Mouse (Mus musculus) embryo, embryonic 11.5 days (tissue): Measurements from ENCODE around the gene Iqschfp.

ENCODE experiments used
- DNase-seq: peaks from one replicate; pipeline ENCODE4 v3.0.0-alpha.2; 2012; ENCODE audit warnings: low read depth, low spot score

The Iqschfp gene

DNA sequence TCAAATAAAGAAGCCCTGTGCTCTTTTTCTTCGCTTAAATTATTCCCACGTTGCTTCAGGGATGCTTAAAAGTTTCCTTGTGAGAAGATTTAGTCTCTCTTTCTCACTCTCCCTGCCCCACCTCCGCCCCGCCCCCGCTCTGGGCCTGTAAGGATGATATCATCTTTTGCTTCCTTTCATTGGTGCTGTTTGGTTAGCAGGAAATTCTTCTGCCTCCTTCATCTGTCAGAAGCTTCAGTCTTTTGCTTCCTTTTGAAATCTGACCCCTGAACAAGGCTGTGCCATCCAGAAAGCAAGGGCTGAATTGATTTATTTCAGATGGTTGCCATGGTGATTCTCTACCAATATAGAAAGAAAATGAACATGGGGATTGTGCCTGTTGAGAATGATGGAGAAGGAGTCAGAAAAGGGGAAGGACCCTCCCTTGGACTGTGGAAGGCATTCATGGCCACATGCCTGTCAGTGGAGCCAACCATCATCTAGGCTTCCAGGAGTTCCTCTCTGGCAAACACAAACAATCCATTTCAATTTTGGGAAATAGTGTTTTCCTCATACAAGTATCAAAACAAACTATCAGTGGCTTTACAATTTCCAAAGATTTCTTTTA lies 62.5 kb downstream of the Iqschfp start:
- DNase-seq, result peak; percentile 47

DNA sequence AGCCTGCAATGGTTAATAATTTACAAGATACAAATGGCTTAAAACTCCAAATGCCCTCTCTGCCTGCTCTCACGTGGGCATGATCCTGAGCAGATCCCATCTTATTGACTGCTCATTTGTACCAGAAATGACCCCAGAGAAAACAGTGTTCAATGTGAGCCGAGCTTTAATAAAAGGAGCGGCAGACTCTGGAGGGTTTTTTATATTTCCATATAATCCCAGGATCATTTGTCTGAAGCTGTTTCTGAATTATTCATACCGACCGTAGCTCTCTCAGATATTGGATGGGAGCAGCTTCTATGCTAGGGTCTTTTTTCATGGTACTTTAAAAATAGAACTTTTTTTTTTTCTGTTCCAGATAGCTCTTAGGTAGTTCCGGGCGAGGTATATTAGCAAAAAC lies 67.6 kb downstream of the Iqschfp start:
- no peak for DNase-seq

DNA sequence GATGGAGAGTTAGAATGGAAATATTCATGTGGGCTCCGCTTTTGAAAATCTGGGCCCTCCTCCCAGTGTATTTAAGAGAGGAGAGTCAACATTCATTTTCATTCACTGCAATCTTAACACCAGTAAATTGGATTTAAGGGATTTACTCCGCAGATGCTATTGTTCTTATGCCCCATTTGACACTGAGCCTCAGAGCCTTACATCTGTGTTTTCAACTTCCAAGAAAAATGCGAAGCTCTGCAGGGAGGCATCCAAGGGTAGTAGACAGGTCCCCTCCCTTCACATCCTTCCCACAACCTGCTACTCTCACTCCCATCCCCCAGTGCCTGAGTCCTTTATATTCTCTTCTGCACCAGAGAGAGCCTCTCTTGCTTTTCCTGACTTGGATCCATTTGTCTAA lies 68.1 kb downstream of the Iqschfp start:
- DNase-seq, result no peak

DNA sequence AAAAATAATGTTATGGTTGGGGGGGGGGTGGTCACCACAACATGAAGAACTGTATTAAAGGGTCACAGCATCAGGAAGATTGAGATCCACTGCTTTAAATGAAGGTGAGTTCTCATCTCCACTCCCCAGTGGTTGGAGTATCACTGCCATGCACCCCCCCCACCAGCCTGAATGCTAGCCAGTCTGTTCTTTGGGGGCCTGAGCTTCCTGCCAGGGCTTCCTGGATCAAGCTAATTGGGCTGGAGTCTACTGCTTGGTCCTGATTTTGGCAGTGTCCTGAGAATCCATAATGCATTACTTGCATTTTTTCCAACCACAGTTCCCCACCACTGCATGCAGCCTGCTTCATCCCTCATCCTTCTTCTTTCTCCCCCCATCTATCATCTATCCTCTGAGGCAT lies 68.7 kb downstream of the Iqschfp start:
- DNase-seq, result no peak

DNA sequence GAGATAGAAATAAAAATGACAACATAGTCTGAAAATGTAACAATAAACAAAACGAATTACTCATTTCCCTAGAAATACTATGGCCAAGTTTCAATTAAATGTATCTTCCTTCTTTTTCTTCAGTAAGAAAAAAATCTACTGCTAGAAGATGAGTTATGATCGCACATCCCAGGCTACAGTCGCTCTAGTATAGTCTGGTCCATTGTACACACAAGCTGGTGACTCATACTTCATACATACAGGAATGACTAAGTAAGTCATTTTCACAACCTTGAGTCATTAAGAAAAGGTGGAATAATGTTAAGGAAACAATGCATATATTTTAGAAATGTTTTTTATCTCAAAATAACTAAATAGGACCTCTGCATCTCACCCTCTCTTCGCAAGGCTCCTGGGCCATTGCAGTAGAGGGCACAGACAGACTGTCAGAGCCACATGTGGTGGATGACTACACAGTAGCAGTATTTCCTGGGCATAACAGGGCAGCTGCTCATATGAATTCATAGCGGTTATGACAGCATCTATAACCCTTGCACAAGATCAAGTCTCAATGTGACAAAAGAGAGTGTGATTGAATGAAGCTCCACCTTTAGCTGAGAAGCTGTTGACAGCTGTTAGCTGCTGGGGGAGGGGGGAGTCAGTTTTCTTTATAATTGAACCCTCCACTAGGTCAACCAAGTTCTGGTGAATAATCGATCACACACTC lies 70.1 kb downstream of the Iqschfp start:
- DNase-seq, result no peak

DNA sequence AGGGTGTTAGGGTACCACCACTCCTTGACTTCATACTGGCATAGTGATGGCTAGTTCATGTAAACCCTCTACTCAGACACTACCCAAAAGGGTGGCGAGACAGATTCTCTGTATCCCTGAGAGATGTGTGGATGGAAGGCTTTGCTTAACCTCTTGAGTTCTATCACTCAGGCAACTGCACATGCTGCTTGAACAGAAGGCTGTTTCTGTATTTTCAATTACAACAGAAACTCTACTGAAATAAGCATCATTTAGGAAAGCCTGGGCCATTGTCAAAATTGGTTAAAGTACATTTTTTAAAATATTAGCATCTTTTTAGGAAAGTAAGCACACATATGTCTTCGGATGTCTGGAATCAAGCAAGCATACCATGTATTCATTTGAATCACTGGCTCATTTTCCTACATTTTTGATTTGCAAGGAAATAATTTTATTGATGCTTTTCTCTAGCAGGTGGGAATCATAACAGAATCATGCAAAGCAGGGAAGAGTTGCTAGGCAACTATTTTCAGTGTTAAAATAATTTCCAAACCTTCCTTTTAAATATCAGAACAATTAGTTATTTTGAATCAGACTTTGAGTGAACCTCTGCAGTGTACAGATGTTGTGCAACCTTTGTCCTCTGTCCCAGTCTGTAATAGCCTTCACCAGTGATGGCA lies 82.4 kb downstream of the Iqschfp start:
- no peak for DNase-seq

DNA sequence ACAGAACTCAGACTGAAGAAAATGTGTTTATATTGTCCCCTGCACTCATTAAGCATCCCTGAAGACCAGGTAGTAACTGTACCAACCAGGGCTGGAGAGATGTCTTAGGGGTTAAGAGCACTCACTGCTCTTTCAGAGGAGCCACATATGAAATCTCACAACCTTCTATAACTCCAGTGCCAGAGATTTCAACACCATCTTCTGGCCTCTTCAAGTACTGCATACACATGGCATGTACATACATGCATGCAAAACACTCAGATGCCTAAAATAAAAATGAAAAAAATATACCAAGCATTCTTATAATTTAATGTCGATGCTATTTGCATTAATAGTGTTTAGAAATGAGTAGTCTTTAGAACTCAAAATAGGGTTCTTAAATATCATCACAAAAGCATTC lies 88.0 kb downstream of the Iqschfp start:
- no peak for DNase-seq

DNA sequence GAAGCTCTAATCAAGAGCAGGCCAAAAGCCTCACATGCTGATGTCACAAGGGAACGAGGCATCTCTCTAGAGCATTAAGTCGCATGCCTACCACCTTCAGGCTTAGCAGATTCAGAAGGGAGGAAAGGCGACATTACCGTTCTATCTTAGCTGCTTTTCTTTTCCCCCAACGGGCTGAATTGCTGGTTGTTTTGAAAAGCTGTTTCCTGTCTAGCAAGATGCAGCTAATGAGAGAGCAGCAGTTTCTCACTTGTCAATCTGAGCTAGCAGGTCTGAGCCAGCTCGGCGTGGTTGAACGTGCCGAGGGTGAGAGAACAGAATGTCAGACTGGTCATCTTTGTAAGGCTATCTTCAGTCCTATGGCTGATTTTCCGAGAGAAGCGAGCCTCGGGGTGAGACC lies 91.3 kb downstream of the Iqschfp start:
- DNase-seq, result no peak

DNA sequence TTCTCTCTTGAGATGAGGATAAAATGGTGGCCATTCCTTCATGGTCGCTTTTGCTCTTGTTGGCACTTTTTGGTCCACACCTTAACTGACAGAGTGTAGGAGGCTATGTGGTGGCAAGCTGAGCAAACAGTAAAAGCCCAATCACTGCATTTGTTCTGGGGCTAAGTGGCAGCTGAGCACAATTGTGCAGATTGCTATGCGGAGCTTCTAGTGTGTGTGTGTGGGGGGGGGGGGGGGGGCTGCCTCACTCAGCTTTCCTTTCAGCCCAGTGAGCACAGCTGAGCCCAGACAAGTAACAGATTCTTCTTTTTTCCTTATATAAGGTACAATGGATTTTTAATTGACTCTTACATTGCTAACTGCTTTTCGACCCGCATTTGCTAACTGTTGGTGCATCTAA lies 110.4 kb downstream of the Iqschfp start:
- no peak for DNase-seq

DNA sequence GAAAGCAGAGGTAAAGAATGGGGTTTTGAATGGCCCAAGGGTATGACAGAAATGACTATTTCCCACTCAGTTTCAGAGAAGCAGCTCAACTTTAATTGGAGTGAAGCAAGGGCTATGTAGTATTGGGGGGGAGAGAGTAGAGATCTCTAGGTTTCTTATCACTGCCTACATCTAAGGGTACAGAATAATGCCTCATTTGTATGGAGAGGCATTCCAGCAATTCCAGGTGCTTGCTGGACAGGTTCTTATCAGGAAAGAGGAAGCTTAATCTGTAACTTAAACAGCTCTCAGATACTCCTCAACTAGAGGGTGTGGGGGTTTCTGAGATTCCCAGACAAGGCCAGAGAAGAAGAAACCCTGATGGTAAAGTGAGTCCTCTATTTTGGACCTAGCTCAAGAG lies 120.3 kb downstream of the Iqschfp start:
- no peak for DNase-seq

DNA sequence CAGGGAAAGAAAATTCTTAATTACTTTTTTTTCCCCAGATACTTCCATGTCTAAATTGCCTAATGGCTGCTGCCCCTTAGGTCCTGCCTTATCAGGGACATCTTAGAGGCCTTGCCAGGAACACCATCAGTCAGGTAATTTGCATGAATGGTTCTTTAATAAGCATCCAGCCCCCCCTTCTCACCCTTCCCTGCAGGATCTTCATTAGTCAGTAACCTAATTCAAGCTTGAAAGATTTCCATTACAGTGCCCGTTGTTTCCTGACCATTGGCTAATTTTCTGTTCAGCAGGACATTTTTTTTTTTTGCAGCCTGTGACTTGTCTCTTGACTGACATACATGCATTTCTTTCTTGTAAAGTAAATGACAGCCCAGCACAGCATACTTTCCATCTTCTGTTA lies 123.8 kb downstream of the Iqschfp start:
- no peak for DNase-seq

DNA sequence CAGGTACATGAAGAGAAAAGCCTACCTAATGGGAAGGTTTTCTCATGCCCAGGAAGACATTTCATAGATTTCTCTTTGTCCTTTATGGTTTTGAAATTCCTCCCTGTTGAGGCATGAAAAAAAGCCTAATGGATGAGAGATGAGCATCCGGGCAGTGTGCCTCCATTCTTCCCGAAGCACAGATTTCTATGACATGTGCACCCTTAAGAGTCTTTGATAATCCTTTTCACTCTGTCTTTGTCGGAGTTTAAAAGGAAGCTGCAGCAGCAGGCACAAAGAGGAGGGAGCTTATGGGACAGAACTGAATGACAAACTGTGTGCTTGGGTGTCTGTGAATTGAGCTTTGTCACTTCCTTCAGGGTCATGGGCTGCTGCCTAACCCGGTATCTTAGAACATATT lies 127.4 kb downstream of the Iqschfp start:
- no peak for DNase-seq

DNA sequence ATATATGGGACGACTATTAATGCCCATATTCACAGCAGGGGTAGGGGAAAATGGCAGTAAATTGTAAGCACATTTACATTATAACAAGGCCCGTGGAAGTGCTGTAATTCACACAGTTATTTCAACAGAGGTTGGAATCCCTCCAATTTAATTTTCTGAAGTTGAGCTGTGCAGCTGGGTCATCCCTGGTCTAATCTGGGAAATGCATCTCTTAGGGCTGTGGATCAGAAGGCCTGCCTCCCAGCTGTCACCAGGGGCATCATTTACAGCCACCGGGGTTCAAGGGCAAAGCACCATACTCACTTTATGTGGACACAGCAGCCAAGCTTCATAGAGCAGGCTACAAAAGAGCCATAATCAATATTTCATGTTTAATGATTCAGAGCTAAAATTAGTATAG lies 144.1 kb downstream of the Iqschfp start:
- DNase-seq, result no peak

DNA sequence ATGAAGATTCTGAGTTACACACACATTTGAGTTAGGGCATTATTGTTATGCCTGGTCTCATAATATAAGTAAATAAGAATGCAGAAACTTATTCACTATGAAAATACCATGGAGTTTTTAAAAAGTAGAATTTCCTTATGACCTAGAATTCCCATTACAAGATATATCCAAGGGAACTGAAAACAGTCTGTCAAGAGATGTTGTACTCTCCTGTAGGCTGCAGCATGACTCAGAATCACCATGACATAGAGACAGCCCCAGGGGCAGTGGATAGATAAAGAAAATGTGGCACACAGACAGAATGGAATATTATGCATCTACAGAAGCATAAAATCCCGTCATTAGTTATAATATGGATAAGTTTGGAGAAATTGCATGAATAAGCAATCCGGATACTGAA lies 150.9 kb downstream of the Iqschfp start:
- no peak for DNase-seq

DNA sequence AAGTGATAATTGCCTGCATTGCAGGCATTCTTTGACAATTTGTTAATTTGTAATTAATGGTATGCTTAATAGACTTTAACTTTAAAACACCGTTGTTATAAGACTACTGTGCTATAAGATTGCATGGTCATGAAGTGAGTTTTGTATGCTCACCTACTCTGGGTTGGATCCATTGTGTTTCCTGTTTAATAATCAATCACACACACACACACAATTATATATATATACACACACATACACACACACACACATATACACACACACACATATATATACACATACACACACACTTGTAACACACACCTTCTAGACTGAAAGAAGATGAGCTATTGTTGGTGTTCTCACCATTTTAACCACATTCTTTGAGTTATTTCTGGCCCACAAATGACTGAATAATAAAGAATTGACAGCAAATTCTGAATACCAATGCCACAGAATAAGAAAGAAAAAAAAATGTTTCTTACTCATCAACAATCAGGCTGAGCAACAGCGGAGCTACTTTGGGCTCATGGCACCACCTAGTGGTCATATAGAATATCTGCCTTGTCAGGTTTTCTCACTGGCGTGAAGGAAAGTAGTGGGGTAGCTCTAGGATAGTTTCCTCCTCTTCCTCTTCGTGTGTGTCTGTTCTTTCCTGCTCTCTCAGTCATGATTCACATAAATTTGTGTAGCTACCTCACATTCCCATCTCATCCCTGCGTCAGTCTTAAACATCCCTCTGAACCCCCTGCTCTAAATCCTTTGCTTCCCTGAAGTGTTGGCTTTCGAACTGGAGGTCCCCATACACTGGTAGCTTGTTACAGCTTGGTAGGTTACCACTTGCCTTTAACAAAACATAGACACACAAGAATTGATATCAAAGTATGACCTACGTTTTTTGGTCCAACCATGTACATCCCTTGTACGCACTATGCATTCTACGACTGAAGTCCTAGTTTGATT lies 153.7 kb downstream of the Iqschfp start:
- peak; percentile 51 for DNase-seq

DNA sequence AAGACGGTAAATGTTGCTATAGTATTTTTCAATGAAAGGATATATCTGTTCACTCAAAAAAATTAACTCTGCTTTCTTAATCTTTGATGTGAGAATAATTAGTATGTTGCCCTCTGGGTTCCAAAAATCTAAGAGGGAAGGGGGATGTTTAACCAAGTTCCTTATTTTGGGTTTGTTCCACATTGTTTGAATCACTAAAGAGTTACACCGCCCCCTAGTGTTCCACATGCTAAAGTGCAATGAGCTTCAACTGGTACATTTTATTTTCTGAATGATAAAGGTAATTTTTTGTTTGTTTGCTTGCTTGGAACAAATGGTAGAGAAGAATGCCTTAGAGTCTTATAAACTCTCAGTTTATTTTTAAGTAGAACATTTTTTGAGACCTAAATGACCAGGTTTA lies 161.5 kb downstream of the Iqschfp start:
- DNase-seq, result peak; percentile 24

DNA sequence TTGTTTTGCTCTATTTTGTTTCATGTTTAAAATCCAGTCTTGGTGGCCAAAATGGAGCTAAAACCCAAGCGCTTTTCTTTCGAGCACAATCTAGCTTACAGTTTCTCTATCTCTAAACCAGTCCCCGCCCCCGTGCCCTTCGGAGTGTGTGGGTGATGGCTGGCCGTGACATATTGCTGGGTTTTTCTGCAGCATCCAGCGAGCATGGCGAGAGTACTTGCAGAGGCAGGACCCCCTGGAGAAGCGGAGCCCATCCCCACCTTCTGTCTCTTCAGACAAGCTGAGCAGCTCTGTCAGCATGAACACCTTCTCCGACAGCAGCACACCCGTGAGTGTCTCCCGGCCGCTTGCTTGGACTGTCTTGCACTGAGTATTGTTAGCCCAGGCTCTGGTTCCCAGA lies 163.0 kb downstream of the Iqschfp start:
- DNase-seq, result no peak

DNA sequence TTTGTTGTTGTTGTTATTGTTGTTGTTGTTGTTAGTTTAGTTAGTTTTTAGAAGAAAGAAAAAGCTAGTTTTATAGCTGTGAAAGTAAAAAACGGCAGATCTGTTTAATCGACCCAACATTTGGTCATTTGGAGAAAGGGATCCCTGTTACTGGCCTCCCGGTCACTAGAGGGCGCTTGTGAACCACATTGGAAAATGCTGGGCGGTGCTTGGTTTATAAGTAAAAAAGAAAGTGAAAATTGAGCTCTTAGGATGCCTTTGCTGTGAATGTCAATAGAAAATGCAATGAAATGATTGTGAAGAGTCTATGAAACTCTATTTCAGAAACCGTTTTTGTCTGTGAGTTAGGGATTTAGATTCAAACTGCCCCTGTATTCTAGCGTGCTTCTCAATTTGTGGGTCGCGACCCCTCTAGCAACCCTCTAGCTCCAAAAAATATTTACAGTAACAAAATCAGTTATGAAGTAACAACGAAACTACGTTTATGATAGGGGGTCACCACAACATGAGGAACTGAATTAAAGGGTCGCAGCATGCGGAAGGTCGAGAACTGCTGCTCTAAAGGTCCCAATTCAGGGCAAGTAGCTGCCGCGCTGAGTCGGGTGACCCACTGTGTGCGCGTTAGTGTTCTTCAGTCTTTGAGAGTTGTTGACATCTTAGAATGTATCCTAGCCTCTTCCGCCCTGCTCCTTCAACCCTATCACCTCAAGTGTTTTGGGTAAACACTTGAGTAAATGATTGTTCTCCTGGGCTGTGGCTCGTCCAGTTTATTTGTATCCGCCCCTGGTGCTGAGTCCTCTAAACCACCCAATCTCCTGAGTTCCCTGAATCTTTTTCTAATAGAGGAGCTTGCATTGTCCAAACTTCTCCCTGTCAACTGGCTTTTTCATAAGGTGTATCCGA lies 164.6 kb downstream of the Iqschfp start:
- DNase-seq, result peak; percentile 44

DNA sequence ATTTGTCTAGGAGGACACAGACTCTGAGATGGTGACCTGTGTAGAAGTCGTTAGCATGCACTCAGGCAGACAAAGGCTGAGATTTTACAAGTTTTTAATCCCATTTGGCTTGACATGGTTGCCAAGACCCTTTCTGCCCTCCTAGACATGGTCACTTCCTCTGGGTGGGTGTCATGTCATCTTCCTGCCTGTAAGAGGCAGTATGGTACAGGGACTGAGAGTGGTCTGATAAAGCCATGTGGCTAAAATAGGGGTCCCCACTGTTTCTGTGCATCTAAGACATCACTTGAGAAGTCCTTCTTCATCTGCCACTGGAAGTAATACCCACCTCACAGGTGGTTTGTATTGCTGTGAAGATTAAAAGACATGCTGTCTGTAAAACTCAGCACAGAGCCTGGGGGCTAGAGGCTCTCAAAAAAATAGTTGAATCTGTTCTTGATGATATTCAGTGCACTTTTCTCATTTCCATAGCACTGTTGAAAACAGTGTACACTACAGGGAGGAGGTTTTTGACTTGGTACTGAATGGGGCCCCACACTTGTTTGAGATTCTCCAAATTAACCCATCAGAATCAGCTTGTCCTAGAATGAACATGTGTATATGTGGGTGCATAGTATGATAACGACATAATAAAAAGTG lies 167.2 kb downstream of the Iqschfp start:
- peak; percentile 26 for DNase-seq

DNA sequence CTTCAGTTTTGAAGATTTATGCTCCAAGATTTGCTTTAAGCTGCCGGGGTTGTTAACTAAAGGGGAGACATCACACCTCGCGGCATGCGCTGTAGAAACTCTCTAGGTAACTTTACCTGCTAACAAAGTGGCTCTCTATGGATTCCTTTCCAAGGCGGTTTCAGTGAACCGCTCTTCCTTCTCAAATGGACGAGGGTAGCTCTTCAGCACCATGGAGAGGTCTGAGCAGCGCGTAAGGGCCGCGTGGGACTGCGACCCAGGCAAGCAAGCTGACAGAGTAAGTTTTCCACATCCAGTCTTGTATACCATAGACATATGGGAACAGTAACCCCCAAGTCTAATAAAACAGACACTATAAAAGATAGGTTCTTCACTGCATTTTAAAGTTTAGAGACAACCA lies 172.7 kb downstream of the Iqschfp start, which contains the start of gene Schip1:
Gene Schip1, plus strand, starts transcription at position 72 of the 400 bp plus-strand sequence.
- peak; percentile 67 for DNase-seq
